Mouse (Mus musculus) testis, postnatal 14 days (tissue): ENCODE measurements at regions not wholly inside any gene's neighbourhood (a gene's known extent, or its start where the extent isn't known, plus 50 kb on each side); places are given as distances from the start of the nearest gene placed in this dataset.
"Not testable (repeated sequence)": the region's sequence is repeated elsewhere in the genome, so short reads cannot be mapped to it uniquely, and the experiment has no call there.

Source experiments
- DNase-seq: peaks from one replicate; pipeline ENCODE4 v3.0.0; 2021; ENCODE audit warnings: low spot score

GRCm38 (mm10) chr11:45424066-45424465 is 427.8 kb upstream of the Clint1 start:
- not testable (repeated sequence) for DNase-seq

GRCm38 (mm10) chr11:45440937-45441720 is 410.7 kb upstream of the Clint1 start:
- no peak for DNase-seq

- DNase-seq, result no peak
These were observed 405.3 kb upstream of the Clint1 start for GRCm38 (mm10) chr11:45446512-45446911.

DNA sequence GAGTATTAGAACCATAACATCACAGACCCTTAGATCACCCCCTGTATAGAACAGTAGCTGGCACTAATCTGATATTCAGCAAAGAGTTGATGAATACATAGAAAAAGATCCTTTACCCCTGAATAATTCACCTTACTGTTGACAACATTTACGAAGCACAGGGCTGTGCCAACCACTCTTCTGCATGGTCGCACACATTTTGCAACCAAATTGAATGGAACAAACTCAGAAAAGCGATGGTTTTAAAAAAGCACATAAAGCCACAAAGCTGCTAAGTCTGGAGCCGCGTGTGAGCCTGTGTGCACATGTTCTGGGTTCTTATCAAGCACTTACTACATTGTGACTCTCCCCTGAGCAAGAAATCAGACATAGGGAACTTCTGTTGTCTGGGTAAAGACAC is 397.6 kb upstream of the Clint1 start:
- no peak for DNase-seq

- no peak for DNase-seq
These were observed 396.9 kb upstream of the Clint1 start for GRCm38 (mm10) chr11:45454933-45455332.

GRCm38 (mm10) chr11:45456724-45457123 is 395.1 kb upstream of the Clint1 start:
- DNase-seq, result no peak

GRCm38 (mm10) chr11:45457597-45457996 is 394.3 kb upstream of the Clint1 start:
- no peak for DNase-seq

DNA sequence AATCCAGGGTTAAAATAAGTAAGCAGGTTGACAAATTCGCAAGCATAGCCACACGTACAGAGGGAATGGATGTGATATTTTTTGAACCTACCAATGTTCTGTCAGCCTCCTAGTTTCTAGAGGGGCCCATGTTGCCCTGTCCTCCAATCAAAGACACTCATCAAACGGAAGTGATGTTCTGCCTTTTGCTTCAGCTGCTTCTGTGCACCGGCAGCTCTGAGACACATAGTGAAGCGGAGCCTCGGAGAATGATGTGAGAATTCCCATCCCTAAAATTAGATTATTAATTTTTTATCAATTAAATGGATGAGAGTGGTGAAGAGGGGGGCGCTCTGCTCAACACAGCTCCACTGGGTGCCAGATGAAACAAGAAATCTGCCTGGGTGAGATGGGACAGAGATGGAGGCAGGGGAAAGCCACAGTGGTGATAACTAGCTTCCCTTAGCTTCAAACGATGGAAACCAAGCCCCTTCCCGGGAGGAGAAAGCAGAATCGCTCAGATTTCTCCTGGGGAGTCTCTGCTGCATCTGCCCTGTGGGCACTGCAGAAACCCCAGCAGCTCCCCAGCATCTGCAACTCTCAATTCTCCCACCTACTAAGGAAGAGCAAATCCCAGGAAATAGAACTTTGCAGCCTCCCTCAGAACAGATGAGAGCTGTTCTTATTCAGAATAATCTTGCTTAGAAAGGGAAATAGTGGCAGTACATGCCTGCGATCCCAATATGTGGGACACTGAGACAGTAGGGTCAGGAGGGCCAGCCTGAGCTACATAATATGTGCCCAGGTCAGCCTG is 391.7 kb upstream of the Clint1 start:
- no peak for DNase-seq

GRCm38 (mm10) chr11:45464501-45464900 is 387.4 kb upstream of the Clint1 start:
- no peak for DNase-seq

GRCm38 (mm10) chr11:45466350-45466749 is 385.5 kb upstream of the Clint1 start:
- no peak for DNase-seq

DNA sequence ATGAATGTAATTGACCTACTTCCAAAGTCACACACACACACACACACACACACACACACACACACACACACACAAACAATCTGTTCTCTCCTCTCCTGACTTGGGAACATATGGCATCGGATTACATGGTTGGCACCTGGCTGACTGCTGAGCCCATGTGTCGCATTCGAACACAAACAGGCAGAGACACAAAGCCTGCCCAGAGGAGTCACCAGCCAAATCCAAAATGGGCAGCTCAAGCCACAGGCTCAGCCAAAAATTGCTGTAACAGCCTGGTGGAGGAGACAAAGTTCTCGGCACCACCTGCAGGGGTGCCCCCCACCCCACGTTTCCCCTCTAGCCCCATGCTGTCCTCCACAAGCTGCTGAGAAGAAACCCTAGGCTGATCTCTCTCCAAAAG is 379.7 kb upstream of the Clint1 start:
- DNase-seq, result no peak

DNA sequence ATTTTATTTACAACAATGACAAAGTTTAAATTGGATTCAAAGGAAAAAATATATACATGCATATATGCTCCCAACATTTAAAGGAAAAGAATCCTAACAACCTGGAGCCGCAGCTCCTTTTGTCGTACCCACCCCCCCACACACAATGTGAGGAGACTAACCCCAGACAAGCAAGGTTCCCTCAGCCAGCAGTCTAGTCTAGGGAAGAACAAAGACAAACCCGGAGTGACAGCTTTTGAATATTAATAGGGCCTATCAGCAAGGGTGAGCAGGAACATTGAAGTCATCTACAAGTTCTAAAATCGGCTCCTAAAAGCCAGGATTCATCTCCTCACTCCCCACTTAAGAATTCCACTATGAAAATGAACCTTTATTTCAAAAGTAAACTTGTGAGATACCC is 374.9 kb upstream of the Clint1 start:
- DNase-seq, result no peak

- DNase-seq, result no peak
These were observed 365.9 kb upstream of the Clint1 start for GRCm38 (mm10) chr11:45485950-45486349.

DNA sequence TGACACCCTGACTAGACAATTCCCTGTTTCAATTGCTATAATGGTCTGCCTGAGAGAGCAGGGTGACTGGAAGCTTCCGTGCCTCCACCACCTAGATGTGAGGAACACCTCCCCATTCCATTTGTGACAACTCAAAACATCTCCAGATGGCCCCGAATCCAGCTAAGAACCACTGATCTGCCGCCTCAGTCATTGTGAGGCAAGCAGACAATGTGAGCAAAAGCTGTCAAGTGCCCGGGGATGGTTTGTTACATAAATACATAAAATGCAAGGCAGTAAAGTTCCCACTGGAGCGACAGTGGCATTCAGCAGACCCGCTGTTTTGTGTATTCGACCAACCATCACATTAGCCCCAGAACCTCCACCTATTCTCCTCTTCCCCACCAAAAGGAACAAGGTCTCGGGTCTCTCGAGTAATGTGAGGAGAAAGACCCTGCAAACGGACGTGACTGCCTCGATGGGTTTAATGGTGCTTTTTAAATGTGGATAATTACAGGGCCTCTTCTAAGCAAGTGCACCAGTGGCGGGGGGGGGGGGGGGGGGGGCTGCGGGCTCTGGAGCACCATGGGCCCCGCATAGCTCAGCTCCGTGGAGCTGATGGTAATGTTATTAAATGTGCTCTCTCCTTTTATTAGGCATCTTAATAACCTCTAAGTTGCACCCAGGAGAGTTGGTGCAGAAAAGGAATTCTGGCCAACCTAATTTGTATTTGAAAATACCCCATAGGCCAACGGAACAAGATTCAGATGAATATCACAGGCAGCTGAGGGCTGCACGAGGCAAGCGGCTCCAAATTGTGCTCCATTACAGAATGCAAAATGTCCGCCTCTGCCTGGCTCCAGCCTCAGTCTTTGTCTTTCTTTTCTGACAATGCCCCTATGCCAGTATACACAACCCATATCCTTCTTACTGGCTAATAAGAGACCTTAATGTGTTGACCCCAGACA is 360.6 kb upstream of the Clint1 start:
- no peak for DNase-seq

DNA sequence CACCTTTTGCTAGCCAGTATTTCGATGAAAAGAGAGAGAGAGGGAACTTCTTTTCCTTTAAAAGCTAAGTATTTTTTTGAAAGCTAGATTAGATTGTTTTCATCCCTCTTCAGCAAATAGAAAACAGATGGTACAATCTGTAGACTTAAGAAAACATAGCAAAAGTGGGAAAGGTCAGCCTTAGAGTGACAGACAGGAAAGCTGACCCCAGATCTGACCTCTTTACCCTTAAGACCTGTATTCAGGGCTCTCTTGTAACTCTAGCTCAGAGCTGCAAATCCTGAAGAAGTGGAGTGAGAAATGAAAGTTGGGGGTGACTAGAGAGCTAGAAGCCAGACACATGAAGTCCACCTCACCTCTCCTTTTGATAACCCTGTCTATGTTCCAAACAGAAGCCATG is 356.6 kb upstream of the Clint1 start:
- DNase-seq, result no peak

DNA sequence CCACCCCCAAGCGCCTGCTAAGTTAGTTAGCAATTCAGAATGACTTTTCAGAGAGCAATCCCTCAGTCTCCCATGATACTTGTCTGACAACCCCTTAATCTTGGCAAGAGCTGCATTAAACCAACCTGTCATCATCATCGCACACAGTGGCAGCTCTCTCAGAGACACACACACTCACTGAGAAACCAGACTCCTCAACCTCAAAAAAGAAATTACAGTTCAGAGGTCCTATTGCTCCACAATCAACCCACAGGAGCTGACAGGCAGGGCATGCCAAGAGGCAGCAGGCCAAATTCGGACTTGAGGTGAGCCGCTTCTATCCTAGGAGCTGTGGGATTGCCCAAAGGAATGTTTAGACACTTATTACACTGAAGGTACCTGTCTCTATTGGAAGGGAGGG is 343.3 kb upstream of the Clint1 start:
- DNase-seq, result no peak

DNA sequence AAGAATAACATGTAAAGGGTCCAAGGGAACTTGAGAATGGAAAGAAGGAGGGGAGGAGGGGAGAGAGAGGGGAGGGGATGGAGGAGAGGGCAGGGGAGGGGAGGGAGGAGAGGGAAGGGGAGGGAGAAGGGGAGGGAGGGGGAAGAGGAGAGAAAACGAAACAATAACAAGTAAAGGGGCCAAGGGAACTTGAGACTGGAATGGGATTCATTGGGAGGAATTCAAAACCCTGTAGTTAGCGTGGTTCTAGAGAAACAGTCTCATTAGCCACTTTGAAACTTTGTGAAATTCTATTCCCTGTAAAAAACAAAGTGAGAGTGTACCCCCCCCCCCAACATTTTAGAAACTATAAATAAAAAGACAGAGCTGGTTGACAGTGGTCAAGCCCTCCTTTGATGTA is 342.6 kb upstream of the Clint1 start:
- DNase-seq, result no peak

GRCm38 (mm10) chr11:45514415-45515271 is 337.2 kb upstream of the Clint1 start:
- DNase-seq, result no peak

GRCm38 (mm10) chr11:45524720-45525119 is 327.1 kb upstream of the Clint1 start:
- no peak for DNase-seq

DNA sequence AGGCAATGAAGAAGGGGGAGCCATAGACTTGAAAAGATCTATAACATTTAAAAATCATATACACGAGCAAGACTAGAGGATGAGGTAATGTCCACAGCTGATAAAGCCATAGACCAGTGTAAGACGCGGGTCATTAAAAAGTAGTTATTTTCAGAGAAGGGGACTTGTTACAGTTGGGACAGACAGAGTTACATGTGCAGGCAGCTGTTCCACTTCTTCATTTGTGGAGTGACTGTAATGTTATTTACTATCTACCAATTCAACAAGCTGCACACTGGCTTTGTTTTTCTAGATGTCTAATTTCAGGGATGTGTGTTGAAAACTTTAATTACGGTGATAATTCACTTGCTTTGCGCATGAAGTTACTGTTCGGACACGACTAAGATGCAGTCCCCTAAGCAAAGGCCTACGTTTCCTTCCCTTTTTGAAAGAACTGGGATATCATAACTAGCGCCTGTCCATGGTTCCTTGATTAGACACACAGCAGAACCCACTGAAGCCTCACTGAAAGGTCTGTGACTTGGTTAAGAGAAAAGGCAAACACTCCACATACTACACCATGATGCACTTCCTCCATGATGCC is 320.7 kb upstream of the Clint1 start:
- no peak for DNase-seq
